Mouse (Mus musculus) limb, embryonic 13.5 days (tissue): ENCODE data around the gene Cacna1e. TPM values are rescaled to one million over a fixed set of nuclear protein-coding genes. Genes with fewer than 3 reads are reported as not detected.

Experiments
- ATAC-seq: fragments of 200-750 bp; cut with Nextera tagmentation; 2 replicates; pipeline ENCODE4 v1.8.0; 2017; ENCODE audit warnings: low read depth, moderate number of reproducible peaks, moderate TSS enrichment; ENCODE audit not compliant: low FRiP score
- H3K27ac ChIP-seq: fragments of 300-500 bp; sonication (generic); 2 replicates; pipeline ENCODE4 v1.5.1; 2015; ENCODE audit warnings: inconsistent platforms, mild to moderate bottlenecking, moderate library complexity
- H3K27me3 ChIP-seq: fragments of 300-500 bp; sonication (generic); 2 replicates; pipeline ENCODE4 v1.6.1; 2015; ENCODE audit warnings: mild to moderate bottlenecking, inconsistent platforms
- H3K36me3 ChIP-seq: fragments of 300-500 bp; sonication (generic); 2 replicates; pipeline ENCODE4 v1.6.1; 2015; ENCODE audit warnings: inconsistent platforms, mild to moderate bottlenecking, moderate library complexity
- H3K4me1 ChIP-seq: fragments of 300-500 bp; sonication (generic); 2 replicates; pipeline ENCODE4 v1.6.1; 2015; ENCODE audit warnings: inconsistent platforms
- H3K4me2 ChIP-seq: fragments of 300-500 bp; sonication (generic); replicated peaks from 2 replicates; pipeline ENCODE4 v1.6.1; 2015; ENCODE audit warnings: inconsistent platforms, mild to moderate bottlenecking, moderate library complexity
- H3K4me3 ChIP-seq: fragments of 300-500 bp; sonication (generic); 2 replicates; pipeline ENCODE4 v1.5.1; 2015; ENCODE audit warnings: moderate library complexity, mild to moderate bottlenecking, inconsistent platforms
- H3K9ac ChIP-seq: fragments of 300-500 bp; sonication (generic); 2 replicates; pipeline ENCODE4 v1.6.1; 2015; ENCODE audit warnings: mild to moderate bottlenecking, inconsistent platforms
- H3K9me3 ChIP-seq: fragments of 300-500 bp; sonication (generic); 2 replicates; pipeline ENCODE4 v1.6.1; 2016; ENCODE audit warnings: inconsistent platforms
- WGBS: fragments of 180-500 bp; shearing (Covaris S2); methylation state at CpG from one replicate; pipeline ENCODE4 v1.1.7; 2015; 5-methylcytosine and 5-hydroxymethylcytosine counted together
- polyA plus RNA-seq: library from polyadenylated mRNA; unstranded; fragments of >200 nt; fragmentation: Nextera tagmentation; extraction: Ambion mirVana; gene quantifications from 2 replicates; pipeline ENCODE4 v1.2.1, GENCODE M21; 2015

Gene Cacna1e
- polyA plus RNA-seq: 0.77 and 1.0 TPM in 2 replicates

- Histone ChIP-seq H3K9ac (peak within 1 kb of the TSS; percentile 56), H3K27ac (no peak within 1 kb of the TSS), H3K9me3 (no peaks in the 10 kb centered on the region), H3K4me3 (peak within 1 kb of the TSS; percentile 47), H3K27me3 (peaks cover 51% of the 10 kb centered on the region), H3K4me1 (peaks cover 11% of the 10 kb centered on the region), H3K36me3 (no peaks in the 10 kb centered on the region), H3K4me2 (peak within 1 kb of the TSS; percentile 77)
- peak; percentile 48; the same call in 1 of the 2 replicates for ATAC-seq
- WGBS: 5% methylated on average over 31 of the region's 31 CpGs
Observed at GRCm38 (mm10) chr1:154884275-154885206, at the start of gene Cacna1e. Cacna1e (minus strand) TSS chr1:154884501.

GRCm38 (mm10) chr1:154918406-154918805 lies 34.1 kb upstream of the Cacna1e start:
- Histone ChIP-seq H3K4me3 (no peak overlapping the region), H3K36me3 (no peaks in the 10 kb centered on the region), H3K27ac (no peak overlapping the region), H3K4me1 (no peaks in the 10 kb centered on the region), H3K9ac (no peak overlapping the region), H3K4me2 (no peak overlapping the region), H3K9me3 (no peaks in the 10 kb centered on the region), H3K27me3 (no peaks in the 10 kb centered on the region)
- 74% methylated on average over 2 of the region's 2 CpGs for WGBS
- no peak for ATAC-seq

GRCm38 (mm10) chr1:154917438-154917837 lies 33.1 kb upstream of the Cacna1e start:
- no peaks in the 10 kb centered on the region for H3K36me3 ChIP-seq
- H3K27me3 ChIP-seq: no peaks in the 10 kb centered on the region
- H3K9me3 ChIP-seq: no peaks in the 10 kb centered on the region
- H3K4me3 ChIP-seq: no peak overlapping the region
- H3K27ac ChIP-seq: no peak overlapping the region
- H3K4me2 ChIP-seq: no peak overlapping the region
- no peak for ATAC-seq
- no peaks in the 10 kb centered on the region for H3K4me1 ChIP-seq
- no peak overlapping the region for H3K9ac ChIP-seq
- 51% methylated on average over 6 of the region's 6 CpGs for WGBS

- Histone ChIP-seq H3K36me3 (no peaks in the 10 kb centered on the region), H3K27ac (no peak overlapping the region), H3K4me2 (no peak overlapping the region), H3K9me3 (no peaks in the 10 kb centered on the region), H3K4me3 (no peak overlapping the region), H3K9ac (no peak overlapping the region), H3K4me1 (no peaks in the 10 kb centered on the region), H3K27me3 (no peaks in the 10 kb centered on the region)
- WGBS: 71% methylated on average over 2 of the region's 2 CpGs
- no peak for ATAC-seq
Observed at GRCm38 (mm10) chr1:154909554-154909953, 25.3 kb upstream of the Cacna1e start.

- no peaks in the 10 kb centered on the region for H3K4me1 ChIP-seq
- H3K27ac ChIP-seq: no peak overlapping the region
- no peak overlapping the region for H3K4me2 ChIP-seq
- H3K9me3 ChIP-seq: no peaks in the 10 kb centered on the region
- H3K36me3 ChIP-seq: no peaks in the 10 kb centered on the region
- no peaks in the 10 kb centered on the region for H3K27me3 ChIP-seq
- ATAC-seq: no peak
- no peak overlapping the region for H3K9ac ChIP-seq
- no peak overlapping the region for H3K4me3 ChIP-seq
- 89% methylated on average over 2 of the region's 2 CpGs for WGBS
Observed at GRCm38 (mm10) chr1:154897390-154897789, 13.1 kb upstream of the Cacna1e start.

- Histone ChIP-seq H3K9me3 (no peaks in the 10 kb centered on the region), H3K4me1 (no peaks in the 10 kb centered on the region), H3K36me3 (no peaks in the 10 kb centered on the region), H3K4me3 (no peak overlapping the region), H3K9ac (no peak overlapping the region), H3K4me2 (no peak overlapping the region), H3K27ac (no peak overlapping the region), H3K27me3 (peaks cover 18% of the 10 kb centered on the region)
- ATAC-seq: no peak
- WGBS: 77% methylated on average over 5 of the region's 5 CpGs
Observed at GRCm38 (mm10) chr1:154890244-154890643, 5.9 kb upstream of the Cacna1e start.

- peaks cover 34% of the 10 kb centered on the region for H3K27me3 ChIP-seq
- H3K9me3 ChIP-seq: no peaks in the 10 kb centered on the region
- WGBS: 60% methylated on average over 5 of the region's 5 CpGs
- no peak for ATAC-seq
- H3K9ac ChIP-seq: no peak overlapping the region
- no peak overlapping the region for H3K4me3 ChIP-seq
- H3K4me1 ChIP-seq: peaks cover 8% of the 10 kb centered on the region
- no peaks in the 10 kb centered on the region for H3K36me3 ChIP-seq
- H3K27ac ChIP-seq: no peak overlapping the region
- H3K4me2 ChIP-seq: no peak overlapping the region
Observed at GRCm38 (mm10) chr1:154888495-154888894, 4.2 kb upstream of the Cacna1e start.

GRCm38 (mm10) chr1:154888018-154888417 lies 3.7 kb upstream of the Cacna1e start:
- Histone ChIP-seq H3K27me3 (peaks cover 39% of the 10 kb centered on the region), H3K4me2 (no peak overlapping the region), H3K4me1 (peaks cover 11% of the 10 kb centered on the region), H3K4me3 (no peak overlapping the region), H3K36me3 (no peaks in the 10 kb centered on the region), H3K27ac (no peak overlapping the region), H3K9me3 (no peaks in the 10 kb centered on the region), H3K9ac (no peak overlapping the region)
- ATAC-seq: no peak
- WGBS: 74% methylated on average over 5 of the region's 5 CpGs

GRCm38 (mm10) chr1:154887546-154887945 lies 3.2 kb upstream of the Cacna1e start:
- H3K27me3 ChIP-seq: peaks cover 44% of the 10 kb centered on the region
- no peaks in the 10 kb centered on the region for H3K36me3 ChIP-seq
- H3K9ac ChIP-seq: no peak overlapping the region
- H3K9me3 ChIP-seq: no peaks in the 10 kb centered on the region
- H3K4me2 ChIP-seq: no peak overlapping the region
- no peak for ATAC-seq
- 86% methylated on average over 3 of the region's 3 CpGs for WGBS
- H3K27ac ChIP-seq: no peak overlapping the region
- H3K4me3 ChIP-seq: no peak overlapping the region
- peaks cover 11% of the 10 kb centered on the region for H3K4me1 ChIP-seq

GRCm38 (mm10) chr1:154886611-154887010 lies 2.3 kb upstream of the Cacna1e start:
- WGBS: 48% methylated on average over 2 of the region's 2 CpGs
- Histone ChIP-seq H3K4me1 (peaks cover 11% of the 10 kb centered on the region), H3K9me3 (no peaks in the 10 kb centered on the region), H3K9ac (no peak overlapping the region), H3K36me3 (no peaks in the 10 kb centered on the region), H3K27ac (no peak overlapping the region), H3K4me3 (no peak overlapping the region), H3K4me2 (no peak overlapping the region), H3K27me3 (peaks cover 49% of the 10 kb centered on the region)
- no peak for ATAC-seq

GRCm38 (mm10) chr1:154885207-154885548 lies 877 bp upstream of the Cacna1e start:
- H3K9me3 ChIP-seq: no peaks in the 10 kb centered on the region
- ATAC-seq: no peak
- no peak overlapping the region for H3K4me2 ChIP-seq
- no peaks in the 10 kb centered on the region for H3K36me3 ChIP-seq
- H3K27me3 ChIP-seq: peaks cover 51% of the 10 kb centered on the region
- no peak overlapping the region for H3K9ac ChIP-seq
- H3K27ac ChIP-seq: no peak overlapping the region
- 50% methylated on average over 6 of the region's 6 CpGs for WGBS
- peaks cover 11% of the 10 kb centered on the region for H3K4me1 ChIP-seq
- H3K4me3 ChIP-seq: no peak overlapping the region

GRCm38 (mm10) chr1:154883596-154884191 lies 607 bp downstream of the Cacna1e start:
- peak overlapping the region; percentile 56 for H3K9ac ChIP-seq
- peak overlapping the region; percentile 47 for H3K4me3 ChIP-seq
- H3K36me3 ChIP-seq: no peaks in the 10 kb centered on the region
- peak overlapping the region; percentile 77 for H3K4me2 ChIP-seq
- peaks cover 11% of the 10 kb centered on the region for H3K4me1 ChIP-seq
- no peak for ATAC-seq
- H3K27ac ChIP-seq: no peak overlapping the region
- peaks cover 51% of the 10 kb centered on the region for H3K27me3 ChIP-seq
- H3K9me3 ChIP-seq: no peaks in the 10 kb centered on the region
- 1% methylated on average over 18 of the region's 18 CpGs for WGBS
